Mouse (Mus musculus) spleen, adult 2 months (tissue): ENCODE measurements around the gene Gnl1. TPM values are rescaled to one million over a fixed set of nuclear protein-coding genes. Genes with fewer than 3 reads are reported as not detected.
"Not testable (repeated sequence)": the region's sequence is repeated elsewhere in the genome, so short reads cannot be mapped to it uniquely, and the experiment has no call there.

ENCODE experiments used
- DNase-seq, 2 experiments: peaks; one replicate each; pipeline versions ENCODE4 v3.0.0 to v3.0.0-alpha.2; 2012 to 2021; ENCODE audit warnings: low spot score in 2 of 2, low read depth in 1 of 2
- H3K27ac ChIP-seq: fragments of 200-500 bp; 2 replicates; pipeline ENCODE4 v1.5.1; 2012; ENCODE audit warnings: low read length, inconsistent platforms; ENCODE audit not compliant: insufficient read depth
- H3K27me3 ChIP-seq: fragments of 200-500 bp; 2 replicates; pipeline ENCODE4 v1.6.1; 2012; ENCODE audit warnings: mild to moderate bottlenecking, moderate library complexity, low read length, inconsistent platforms; ENCODE audit not compliant: control insufficient read depth, insufficient read depth
- H3K36me3 ChIP-seq: fragments of 200-500 bp; 2 replicates; pipeline ENCODE4 v1.6.1; 2012; ENCODE audit warnings: mild to moderate bottlenecking, low read length, inconsistent platforms; ENCODE audit not compliant: control insufficient read depth, insufficient read depth
- H3K4me1 ChIP-seq: fragments of 200-500 bp; 2 replicates; pipeline ENCODE4 v1.6.1; 2011; ENCODE audit warnings: inconsistent platforms; ENCODE audit not compliant: control insufficient read depth, insufficient read depth, insufficient read length
- H3K4me3 ChIP-seq: fragments of 200-500 bp; 2 replicates; pipeline ENCODE4 v1.5.1; 2011; ENCODE audit warnings: mild to moderate bottlenecking, inconsistent platforms; ENCODE audit not compliant: insufficient read depth, insufficient read length; ENCODE audit errors: extremely low read depth
- CTCF ChIP-seq: fragments of 200-500 bp; IDR thresholded peaks from 2 replicates; pipeline ENCODE4 v1.5.1; 2011; ENCODE audit warnings: mild to moderate bottlenecking, inconsistent platforms; ENCODE audit not compliant: insufficient read depth, insufficient read length, insufficient replicate concordance; ENCODE audit errors: extremely low read depth
- POLR2A ChIP-seq: fragments of 200-500 bp; IDR thresholded peaks from 2 replicates; pipeline ENCODE4 v1.6.1; 2011; ENCODE audit warnings: low read depth, low read length, inconsistent platforms
- WGBS: fragments of 180-500 bp; shearing (Covaris S2); methylation state at CpG from one replicate; pipeline ENCODE4 v1.1.7; 2018; 5-methylcytosine and 5-hydroxymethylcytosine counted together
- polyA plus RNA-seq: library from polyadenylated mRNA; depleted of rRNA; stranded (reverse); fragments of >200 nt; gene quantifications from 2 replicates; pipeline ENCODE4 v1.2.3, GENCODE M21; 2012

The Gnl1 gene
- polyA plus RNA-seq, 1 experiment = 28.9 TPM

DNA sequence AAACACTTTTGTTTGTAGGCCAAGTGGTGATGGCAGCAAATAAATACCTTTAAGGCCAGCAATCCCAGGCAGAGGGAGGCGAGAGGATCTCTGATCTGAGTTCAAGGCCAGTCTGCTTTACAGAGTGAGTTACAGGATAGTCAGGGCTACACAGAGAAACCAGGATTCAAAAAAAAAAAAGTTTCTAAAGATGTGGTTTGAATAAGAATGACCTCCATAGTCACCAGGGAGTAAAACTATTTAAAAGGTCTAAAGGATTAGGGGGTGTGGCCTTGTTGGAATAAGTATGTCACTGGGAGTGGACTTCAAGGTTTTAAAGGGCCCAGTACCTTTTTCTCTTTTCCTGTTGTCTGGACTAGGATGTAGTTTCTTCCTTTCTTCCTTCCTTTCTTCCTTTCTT is 39.7 kb upstream of the Gnl1 start:
- Histone ChIP-seq H3K4me1 (no peaks in the 10 kb centered on the region), H3K36me3 (no peaks in the 10 kb centered on the region), H3K4me3 (no peak overlapping the region), H3K27me3 (no peaks in the 10 kb centered on the region), H3K27ac (no peak overlapping the region)
- 91% methylated on average over 1 of the region's 1 CpGs for WGBS
- DNase-seq = no peak
- TF ChIP-seq POLR2A (no peak), CTCF (no peak)

DNA sequence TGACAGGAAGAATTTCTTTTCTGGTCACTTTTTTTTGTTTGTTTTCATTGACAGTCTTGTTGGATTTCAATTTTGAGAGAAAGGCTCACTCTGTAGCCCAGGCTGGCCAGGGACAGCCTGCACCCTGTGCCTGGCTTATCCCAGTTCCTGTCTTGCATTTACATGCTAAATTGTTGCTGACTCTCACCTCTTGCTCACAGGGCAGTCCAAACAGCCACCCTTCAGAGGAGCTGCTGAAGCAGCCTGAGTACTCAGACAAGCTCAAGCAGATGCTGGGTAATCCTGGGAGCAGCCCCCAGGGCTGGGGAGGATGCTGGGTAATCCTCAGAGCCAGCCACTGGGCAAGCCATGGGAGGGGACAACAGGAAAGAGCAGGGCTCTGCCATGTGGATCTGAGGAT is 28.7 kb upstream of the Gnl1 start:
- not testable (repeated sequence) for DNase-seq, H3K27ac ChIP-seq, H3K27me3 ChIP-seq, H3K4me3 ChIP-seq, H3K4me1 ChIP-seq, H3K36me3 ChIP-seq

DNA sequence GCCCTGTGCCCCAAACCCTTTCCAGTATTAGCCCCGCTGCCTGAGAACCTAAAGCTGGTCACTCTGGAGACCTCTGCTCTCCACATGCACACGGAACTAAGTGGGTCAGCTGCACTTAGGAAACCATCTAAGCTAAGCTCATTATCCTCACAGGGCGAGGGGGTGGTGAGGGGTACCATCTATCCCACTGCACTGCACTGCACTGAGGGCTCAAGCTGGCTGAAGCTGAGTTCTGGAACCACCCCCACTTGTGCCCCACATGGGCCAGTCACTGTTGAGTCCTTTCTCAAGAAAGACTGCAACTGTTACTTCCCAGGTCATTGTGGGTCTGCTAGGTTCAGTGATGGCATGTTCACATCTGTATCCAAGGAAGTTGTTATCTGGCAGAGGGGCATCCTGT is 27.1 kb upstream of the Gnl1 start:
- not testable (repeated sequence) for H3K36me3 ChIP-seq, H3K4me1 ChIP-seq, DNase-seq, H3K27ac ChIP-seq, H3K27me3 ChIP-seq, H3K4me3 ChIP-seq
- 78% methylated on average over 3 of the region's 3 CpGs for WGBS

DNA sequence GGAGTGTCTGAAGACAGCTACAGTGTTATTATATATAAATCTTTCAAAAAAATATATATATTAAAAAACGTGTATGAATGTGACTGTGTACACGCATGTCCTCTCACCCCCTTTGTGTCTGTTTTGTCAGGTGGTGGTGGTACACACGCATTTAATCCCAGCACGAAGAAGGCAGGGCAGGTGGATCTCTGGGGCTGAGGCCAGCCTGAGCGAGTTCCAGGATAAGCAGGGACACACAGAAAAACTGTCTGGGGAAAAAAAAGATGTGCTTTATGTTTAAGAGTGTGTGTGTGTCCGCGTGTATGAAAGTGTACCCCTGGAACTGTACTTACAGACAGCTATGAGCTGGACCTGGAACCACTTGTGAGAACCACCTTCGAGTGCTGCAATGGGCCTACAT is 25.0 kb upstream of the Gnl1 start:
- H3K4me1 ChIP-seq = no peaks in the 10 kb centered on the region
- H3K27ac ChIP-seq = no peak overlapping the region
- peaks cover 28% of the 10 kb centered on the region for H3K36me3 ChIP-seq
- TF ChIP-seq POLR2A = no peak
- no peak for TF ChIP-seq CTCF
- WGBS = 82% methylated on average over 8 of the region's 8 CpGs
- no peak for DNase-seq
- H3K4me3 ChIP-seq = no peak overlapping the region
- no peaks in the 10 kb centered on the region for H3K27me3 ChIP-seq

DNA sequence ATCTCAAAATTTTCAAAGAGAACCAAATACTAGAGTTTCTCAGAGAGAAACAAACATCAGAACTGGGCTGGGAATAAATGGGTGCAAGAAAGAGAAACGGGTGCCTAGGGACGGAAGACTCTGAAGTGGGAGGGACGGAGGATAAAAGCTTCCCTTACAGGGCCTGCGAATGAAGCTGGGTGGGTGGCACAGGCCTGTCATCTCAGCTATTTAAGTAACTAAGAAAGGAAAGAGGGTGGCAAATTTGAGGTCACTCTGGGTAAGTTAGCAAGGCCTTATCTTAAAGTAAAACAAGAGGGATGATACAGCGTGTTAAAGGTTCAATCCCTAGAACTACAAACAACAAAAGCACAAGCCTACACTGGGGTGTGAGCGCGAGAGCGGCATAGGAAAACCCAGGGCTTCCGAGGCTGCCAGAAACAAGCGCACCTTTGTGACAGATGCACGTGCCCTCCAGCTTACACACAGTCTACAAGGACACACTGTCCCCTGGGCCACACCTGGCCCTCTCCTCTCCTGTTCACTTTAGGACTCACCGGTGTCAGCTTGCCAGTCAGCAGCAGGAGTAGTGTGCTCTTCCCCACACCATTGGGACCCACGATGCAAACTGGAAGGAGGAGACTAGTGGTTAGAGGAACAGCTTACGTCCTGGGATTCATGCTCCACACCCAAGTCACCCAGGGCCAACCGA is 21.0 kb upstream of the Gnl1 start:
- Histone ChIP-seq H3K27ac (no peak overlapping the region), H3K4me3 (no peak overlapping the region), H3K4me1 (no peaks in the 10 kb centered on the region), H3K36me3 (peaks cover 60% of the 10 kb centered on the region), H3K27me3 (no peaks in the 10 kb centered on the region)
- 96% methylated on average over 15 of the region's 15 CpGs for WGBS
- no peak for DNase-seq
- TF ChIP-seq CTCF = no peak
- TF ChIP-seq POLR2A = no peak

DNA sequence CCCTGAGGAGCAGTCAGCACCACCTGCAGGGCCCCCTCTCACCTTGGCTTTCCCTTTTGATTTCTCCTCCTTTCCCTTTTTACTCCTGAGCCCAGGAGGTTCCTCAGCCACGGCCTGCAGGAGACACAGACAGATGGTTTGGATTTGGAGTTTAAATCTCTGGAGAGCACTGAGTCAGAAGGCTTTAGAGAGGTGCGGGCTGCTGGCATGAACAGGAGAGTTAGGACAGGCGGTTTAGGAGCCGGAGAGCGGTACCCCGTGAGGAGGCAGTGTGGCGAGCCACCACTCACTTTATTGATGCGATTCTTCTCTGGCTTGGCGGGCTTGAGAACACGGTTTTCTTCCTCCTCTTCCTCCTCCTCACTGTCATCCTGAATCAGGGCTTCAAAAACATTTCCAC is 16.4 kb upstream of the Gnl1 start:
- Histone ChIP-seq H3K27me3 (no peaks in the 10 kb centered on the region), H3K4me3 (no peak overlapping the region), H3K4me1 (no peaks in the 10 kb centered on the region), H3K36me3 (peaks cover 51% of the 10 kb centered on the region), H3K27ac (no peak overlapping the region)
- 94% methylated on average over 10 of the region's 10 CpGs for WGBS
- DNase-seq = no peak
- TF ChIP-seq POLR2A (no peak), CTCF (no peak)

DNA sequence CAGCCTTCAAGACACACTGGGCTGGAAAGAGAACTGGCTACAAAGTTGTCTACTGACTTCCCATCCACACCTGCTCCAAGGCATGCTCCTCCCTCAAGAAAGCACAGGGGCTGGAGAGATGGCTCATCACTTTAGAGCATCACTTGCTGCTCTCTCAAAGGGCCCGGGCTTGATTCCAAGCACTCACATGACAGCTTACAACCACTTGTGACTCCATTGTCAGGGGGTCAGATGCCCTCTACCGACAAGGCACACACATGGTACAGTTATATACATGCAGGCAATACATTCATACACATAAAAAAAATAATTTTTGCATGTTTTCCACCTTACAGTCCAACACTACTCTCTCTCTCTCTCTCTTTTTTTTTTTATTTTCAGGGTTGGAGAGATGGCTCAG is 12.0 kb upstream of the Gnl1 start:
- Histone ChIP-seq H3K36me3 (peaks cover 18% of the 10 kb centered on the region), H3K4me1 (peaks cover 10% of the 10 kb centered on the region), H3K4me3 (no peak overlapping the region), H3K27me3 (no peaks in the 10 kb centered on the region), H3K27ac (no peak overlapping the region)
- TF ChIP-seq POLR2A (no peak), CTCF (no peak)
- WGBS = 88% methylated on average over 2 of the region's 2 CpGs
- DNase-seq = no peak
